Mouse (Mus musculus) cerebellum, postnatal 4 days (tissue): ENCODE data around the gene Akr1b8.
"Not testable (repeated sequence)": the region's sequence is repeated elsewhere in the genome, so short reads cannot be mapped to it uniquely, and the experiment has no call there.

Experiments used
- DNase-seq, 2 experiments: peaks; one replicate each; pipeline ENCODE4 v3.0.0; 2022; ENCODE audit warnings: low spot score in 2 of 2, mixed read lengths in 1 of 2

The Akr1b8 gene

GRCm38 (mm10) chr6:34346096-34346898 lies 7.6 kb upstream of the Akr1b8 start:
- peak; percentile 69 to 75 for DNase-seq

GRCm38 (mm10) chr6:34350037-34350699 lies 3.8 kb upstream of the Akr1b8 start:
- DNase-seq, result no peak

GRCm38 (mm10) chr6:34351481-34351880 lies 2.4 kb upstream of the Akr1b8 start:
- not testable (repeated sequence) for DNase-seq

GRCm38 (mm10) chr6:34352401-34352800 lies 1.5 kb upstream of the Akr1b8 start:
- no peak for DNase-seq

GRCm38 (mm10) chr6:34354354-34355348 lies 732 bp downstream of the Akr1b8 start:
- no peak for DNase-seq

- no peak for DNase-seq
Measured at GRCm38 (mm10) chr6:34355349-34355747, 1.4 kb downstream of the Akr1b8 start.

- DNase-seq, result no peak
Measured at GRCm38 (mm10) chr6:34355841-34356240, 1.9 kb downstream of the Akr1b8 start.

- no peak for DNase-seq
Measured at GRCm38 (mm10) chr6:34364217-34365136, 10.6 kb downstream of the Akr1b8 start.

- no peak for DNase-seq
Measured at GRCm38 (mm10) chr6:34367998-34368397, 14.1 kb downstream of the Akr1b8 start.

- no peak for DNase-seq
Measured at GRCm38 (mm10) chr6:34370081-34370480, 16.2 kb downstream of the Akr1b8 start.

GRCm38 (mm10) chr6:34371700-34372351 lies 17.9 kb downstream of the Akr1b8 start:
- peak; percentile 74 to 78 for DNase-seq

GRCm38 (mm10) chr6:34373841-34374240 lies 19.9 kb downstream of the Akr1b8 start:
- no peak for DNase-seq

- DNase-seq, result not testable (repeated sequence)
Measured at GRCm38 (mm10) chr6:34375888-34376287, 22.0 kb downstream of the Akr1b8 start.

- no peak for DNase-seq
Measured at GRCm38 (mm10) chr6:34383401-34383800, 29.5 kb downstream of the Akr1b8 start.

- DNase-seq, result peak; percentile 46 to 74
Measured at GRCm38 (mm10) chr6:34384110-34384661, 30.3 kb downstream of the Akr1b8 start, which contains the start of gene Akr1b10. Gene Akr1b10, plus strand, starts transcription at chr6:34384218.

GRCm38 (mm10) chr6:34384701-34385370 lies 30.9 kb downstream of the Akr1b8 start:
- peak in 1 of 2 experiments; percentile 24 for DNase-seq

- no peak for DNase-seq
Measured at GRCm38 (mm10) chr6:34388420-34389156, 34.7 kb downstream of the Akr1b8 start.

GRCm38 (mm10) chr6:34395897-34396296 lies 42.0 kb downstream of the Akr1b8 start:
- DNase-seq, result no peak
